Mouse (Mus musculus) midbrain, embryonic 11.5 days (tissue): ENCODE results near the gene Xpnpep3. TPM values are rescaled to one million over a fixed set of nuclear protein-coding genes. Genes with fewer than 3 reads are reported as not detected.
A peak's percentile ranks its signal among the peaks of the same experiment; 100 is the strongest.

Experiments used
- ATAC-seq: fragments of 200-750 bp; cut with Nextera tagmentation; 2 replicates; pipeline ENCODE4 v1.8.0; 2017; ENCODE audit warnings: moderate TSS enrichment, moderate library complexity; ENCODE audit not compliant: low FRiP score
- DNase-seq: peaks from one replicate; pipeline ENCODE4 v3.0.0; 2015; ENCODE audit warnings: low spot score; ENCODE audit errors: missing footprints
- H3K27ac ChIP-seq: fragments of 300-500 bp; sonication (generic); 2 replicates; pipeline ENCODE4 v1.5.1; 2014; ENCODE audit warnings: low read depth, low read length
- H3K27me3 ChIP-seq: fragments of 300-500 bp; sonication (generic); 2 replicates; pipeline ENCODE4 v1.6.1; 2014; ENCODE audit warnings: mild to moderate bottlenecking, low read length, moderate library complexity, mixed read lengths; ENCODE audit not compliant: control insufficient read depth, insufficient read depth
- H3K36me3 ChIP-seq: fragments of 300-500 bp; sonication (generic); 2 replicates; pipeline ENCODE4 v1.6.1; 2014; ENCODE audit warnings: mild to moderate bottlenecking, low read length, moderate library complexity, mixed read lengths; ENCODE audit not compliant: control insufficient read depth, insufficient read depth
- H3K4me1 ChIP-seq: fragments of 300-500 bp; sonication (generic); 2 replicates; pipeline ENCODE4 v1.6.1; 2014; ENCODE audit warnings: low read length; ENCODE audit not compliant: control insufficient read depth, insufficient read depth
- H3K4me2 ChIP-seq: fragments of 300-500 bp; sonication (generic); 2 replicates; pipeline ENCODE4 v1.6.1; 2014; ENCODE audit warnings: mild to moderate bottlenecking, moderate library complexity
- H3K4me3 ChIP-seq: fragments of 300-500 bp; sonication (generic); 2 replicates; pipeline ENCODE4 v1.5.1; 2014; ENCODE audit warnings: low read depth, low read length
- H3K9ac ChIP-seq: fragments of 300-500 bp; sonication (generic); 2 replicates; pipeline ENCODE4 v1.6.1; 2014; ENCODE audit warnings: low read length
- H3K9me3 ChIP-seq: fragments of 300-500 bp; sonication (generic); 2 replicates; pipeline ENCODE4 v1.6.1; 2016; ENCODE audit warnings: low read length; ENCODE audit not compliant: control insufficient read depth
- WGBS: fragments of 180-500 bp; shearing (Covaris S2); extraction: QIAGEN DNeasy Blood & Tissue Kit; methylation state at CpG from one replicate; pipeline ENCODE4 v1.1.7; 2014; 5-methylcytosine and 5-hydroxymethylcytosine counted together
- polyA plus RNA-seq: library from polyadenylated mRNA; unstranded; fragments of >200 nt; fragmentation: Nextera tagmentation; extraction: Ambion mirVana; gene quantifications from 2 replicates; pipeline ENCODE4 v1.2.1, GENCODE M21; 2014

The Xpnpep3 gene
- polyA plus RNA-seq, 1 experiment from 2014 or later, result 7.0 TPM

DNA sequence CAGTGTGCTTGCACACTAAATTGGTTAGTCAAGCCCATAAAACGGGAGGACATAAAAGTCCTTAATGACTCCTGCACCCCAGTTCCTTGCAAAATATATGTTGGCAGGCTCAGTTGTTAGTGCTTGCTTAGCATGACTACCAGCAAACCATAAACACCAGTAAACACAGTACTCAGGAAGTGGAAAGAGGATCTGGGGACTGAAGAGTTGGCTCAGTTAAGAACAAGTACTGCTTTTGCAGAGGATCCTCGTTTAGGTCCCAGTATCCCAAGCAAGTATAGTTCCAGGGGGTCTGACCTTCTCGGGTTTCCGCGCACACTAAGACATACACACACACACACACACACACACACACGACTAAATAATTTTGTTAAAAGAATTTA is 38.9 kb upstream of the Xpnpep3 start:
- no peak for DNase-seq
- H3K9ac ChIP-seq, result peak overlapping the region; percentile 24; the same call in 1 of the 2 replicates
- peak overlapping the region; percentile 72 for H3K4me2 ChIP-seq
- no peaks in the 10 kb centered on the region for H3K9me3 ChIP-seq
- 50% methylated on average over 6 of the region's 6 CpGs for WGBS
- peak overlapping the region; percentile 37; the same call in 1 of the 2 replicates for H3K27ac ChIP-seq
- ATAC-seq, result peak; percentile 56
- no peaks in the 10 kb centered on the region for H3K36me3 ChIP-seq
- H3K4me1 ChIP-seq, result peaks cover 10% of the 10 kb centered on the region
- H3K27me3 ChIP-seq, result no peaks in the 10 kb centered on the region
- peak overlapping the region; percentile 68 for H3K4me3 ChIP-seq

DNA sequence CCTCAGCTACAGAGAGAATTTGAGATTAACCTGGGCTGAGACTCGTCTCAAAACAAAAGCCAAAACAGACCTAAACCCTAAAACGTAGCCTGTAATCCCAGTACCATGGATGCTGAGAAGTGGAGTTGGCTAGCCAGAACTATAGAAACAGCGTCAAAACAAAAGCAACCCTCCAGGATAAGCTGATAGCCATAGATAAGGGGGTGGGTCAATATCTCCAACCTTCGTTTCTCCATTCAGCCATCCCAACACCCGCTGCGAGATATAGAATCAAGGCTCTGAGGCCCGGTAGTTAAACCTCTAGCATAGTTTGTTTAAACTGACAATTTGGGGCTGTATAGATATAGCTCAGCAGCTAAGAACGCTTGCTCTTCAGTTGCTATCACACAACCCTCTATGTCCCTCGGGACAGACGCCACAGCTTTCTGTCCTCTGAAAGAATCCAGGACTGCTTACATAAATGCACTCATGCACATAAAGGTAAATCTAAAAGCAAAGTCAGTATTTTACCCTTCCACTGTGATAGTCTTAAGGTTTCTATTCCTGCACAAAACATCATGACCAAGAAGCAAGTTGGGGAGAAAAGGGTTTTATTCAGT is 38.4 kb upstream of the Xpnpep3 start:
- WGBS, result 43% methylated on average over 10 of the region's 10 CpGs
- Histone ChIP-seq H3K4me1 (peaks cover 10% of the 10 kb centered on the region), H3K36me3 (no peaks in the 10 kb centered on the region), H3K4me2 (no peak overlapping the region), H3K27me3 (no peaks in the 10 kb centered on the region), H3K4me3 (no peak overlapping the region), H3K27ac (no peak overlapping the region), H3K9ac (no peak overlapping the region), H3K9me3 (no peaks in the 10 kb centered on the region)
- ATAC-seq (no peak), DNase-seq (no peak)

DNA sequence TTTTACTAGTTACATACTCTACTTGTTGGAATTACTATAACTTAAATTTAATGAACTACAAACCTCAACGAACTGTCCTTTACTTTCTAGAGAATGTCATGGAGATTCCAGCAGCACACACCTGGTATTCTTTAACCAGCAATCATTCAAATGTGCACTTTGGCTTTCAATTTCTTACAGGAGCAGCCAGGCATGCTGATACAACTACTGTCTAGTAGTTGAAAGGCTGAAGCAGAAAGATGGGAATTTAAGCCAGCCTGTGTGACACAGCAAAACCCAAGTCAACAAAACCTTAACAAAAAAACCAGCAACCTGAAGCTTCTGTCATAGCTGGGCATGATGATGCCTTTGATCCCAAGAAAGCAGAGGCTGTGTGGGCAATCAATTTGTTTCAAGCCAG is 37.4 kb upstream of the Xpnpep3 start:
- 98% methylated on average over 1 of the region's 1 CpGs for WGBS
- DNase-seq (no peak), ATAC-seq (no peak)
- Histone ChIP-seq H3K4me1 (peaks cover 8% of the 10 kb centered on the region; the same call in 1 of the 2 replicates), H3K9me3 (no peaks in the 10 kb centered on the region), H3K4me2 (no peak overlapping the region), H3K4me3 (no peak overlapping the region), H3K27ac (no peak overlapping the region), H3K36me3 (0 out of 2 replicates have a peak, but pooled peaks cover 2% of the 10 kb centered on the region), H3K27me3 (no peaks in the 10 kb centered on the region), H3K9ac (no peak overlapping the region)

DNA sequence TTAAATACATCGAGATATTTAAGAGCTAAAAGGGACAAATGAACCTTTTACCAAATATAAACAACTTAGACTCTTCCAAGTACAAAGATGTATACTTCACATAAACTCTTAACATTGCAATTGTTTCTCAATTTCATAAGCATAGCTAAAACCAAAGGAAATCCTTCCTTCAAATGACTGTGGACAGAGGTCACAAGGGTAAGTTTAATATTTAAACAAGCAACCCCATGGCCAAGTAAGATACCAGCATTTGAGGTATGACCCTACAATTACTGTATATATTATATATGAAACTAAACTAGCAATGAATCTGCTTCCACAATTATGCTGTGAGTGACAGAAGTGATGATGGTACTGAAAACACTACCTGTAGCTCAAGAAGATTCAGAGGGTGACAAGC is 35.7 kb upstream of the Xpnpep3 start:
- Histone ChIP-seq H3K4me2 (no peak overlapping the region), H3K27me3 (no peaks in the 10 kb centered on the region), H3K9me3 (no peaks in the 10 kb centered on the region), H3K36me3 (0 out of 2 replicates have a peak, but pooled peaks cover 4% of the 10 kb centered on the region), H3K27ac (no peak overlapping the region), H3K4me3 (no peak overlapping the region), H3K9ac (no peak overlapping the region), H3K4me1 (peaks cover 8% of the 10 kb centered on the region; the same call in 1 of the 2 replicates)
- no peak for ATAC-seq
- DNase-seq, result no peak
- 82% methylated on average over 1 of the region's 1 CpGs for WGBS

DNA sequence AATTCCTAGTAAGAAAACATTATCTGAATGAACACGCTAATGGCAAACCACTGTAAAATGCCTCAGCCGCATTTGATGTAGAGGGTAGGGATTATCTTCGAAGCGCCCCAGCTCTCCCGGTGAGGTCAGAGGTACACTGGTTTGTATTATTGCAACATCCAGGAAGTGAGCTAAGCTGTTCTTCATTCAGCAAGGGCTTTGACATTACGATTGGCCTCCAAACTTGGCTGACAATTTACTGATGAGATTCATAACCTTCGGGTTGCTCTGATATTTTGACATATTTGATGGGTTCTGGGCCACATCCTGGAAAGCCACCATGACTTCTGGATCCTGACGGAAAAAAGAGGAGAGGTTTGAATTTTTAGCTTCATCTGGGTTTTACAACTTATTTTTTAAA is 34.7 kb upstream of the Xpnpep3 start:
- no peak overlapping the region for H3K4me2 ChIP-seq
- H3K27me3 ChIP-seq, result no peaks in the 10 kb centered on the region
- WGBS, result 93% methylated on average over 8 of the region's 8 CpGs
- ATAC-seq (no peak), DNase-seq (no peak)
- H3K36me3 ChIP-seq, result peaks cover 5% of the 10 kb centered on the region; the same call in 1 of the 2 replicates
- H3K4me3 ChIP-seq, result no peak overlapping the region
- H3K27ac ChIP-seq, result no peak overlapping the region
- H3K9ac ChIP-seq, result no peak overlapping the region
- no peaks in the 10 kb centered on the region for H3K9me3 ChIP-seq
- H3K4me1 ChIP-seq, result no peaks in the 10 kb centered on the region; the same call in 1 of the 2 replicates

DNA sequence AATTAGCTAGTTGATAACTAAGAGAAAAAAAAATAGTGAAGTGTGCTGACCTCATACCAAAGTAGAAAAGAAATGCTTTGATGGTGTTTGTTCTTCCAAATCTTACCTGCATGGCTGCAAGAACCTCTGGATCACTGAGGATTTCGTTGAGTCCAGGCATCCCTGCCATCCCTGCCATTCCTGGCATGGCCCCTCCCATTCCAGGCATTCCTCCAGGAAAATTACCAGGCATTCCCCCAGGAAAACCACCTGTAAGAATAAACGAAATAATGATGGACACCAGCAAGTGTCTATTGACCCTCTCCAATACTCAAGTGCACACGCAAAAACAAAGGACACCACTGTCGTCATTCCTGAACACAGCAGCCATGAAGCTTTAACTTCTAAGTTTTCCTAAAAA is 33.7 kb upstream of the Xpnpep3 start:
- H3K9ac ChIP-seq, result no peak overlapping the region
- no peak overlapping the region for H3K4me3 ChIP-seq
- H3K27me3 ChIP-seq, result no peaks in the 10 kb centered on the region
- WGBS, result 92% methylated on average over 4 of the region's 4 CpGs
- no peak for DNase-seq
- no peaks in the 10 kb centered on the region for H3K4me1 ChIP-seq
- no peak overlapping the region for H3K27ac ChIP-seq
- no peak overlapping the region for H3K4me2 ChIP-seq
- ATAC-seq, result no peak
- no peaks in the 10 kb centered on the region for H3K9me3 ChIP-seq
- peaks cover 9% of the 10 kb centered on the region; the same call in 1 of the 2 replicates for H3K36me3 ChIP-seq

DNA sequence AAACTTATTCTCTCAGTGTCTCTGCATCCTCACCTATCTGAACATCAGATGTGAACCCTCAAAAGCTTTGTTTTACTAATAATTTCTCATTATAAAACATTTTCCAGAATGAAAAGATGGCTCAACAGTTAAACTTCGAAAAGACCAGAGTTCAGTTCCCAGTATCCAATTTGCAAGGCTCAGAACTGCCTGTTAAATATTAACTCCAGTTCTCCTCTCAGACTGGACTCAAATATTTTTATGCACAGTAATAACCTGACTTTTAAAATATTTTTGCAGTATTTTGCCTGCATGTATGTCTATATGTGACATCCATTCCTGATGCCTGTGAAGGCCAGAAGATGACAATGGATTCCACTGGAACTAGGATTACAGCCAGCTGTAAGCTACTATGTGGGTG is 31.3 kb upstream of the Xpnpep3 start:
- Histone ChIP-seq H3K9ac (no peak overlapping the region), H3K36me3 (peaks cover 16% of the 10 kb centered on the region), H3K27me3 (no peaks in the 10 kb centered on the region), H3K27ac (no peak overlapping the region), H3K9me3 (no peaks in the 10 kb centered on the region), H3K4me3 (no peak overlapping the region), H3K4me2 (no peak overlapping the region), H3K4me1 (no peaks in the 10 kb centered on the region)
- no peak for DNase-seq
- no peak for ATAC-seq
- WGBS, result 94% methylated on average over 1 of the region's 1 CpGs

DNA sequence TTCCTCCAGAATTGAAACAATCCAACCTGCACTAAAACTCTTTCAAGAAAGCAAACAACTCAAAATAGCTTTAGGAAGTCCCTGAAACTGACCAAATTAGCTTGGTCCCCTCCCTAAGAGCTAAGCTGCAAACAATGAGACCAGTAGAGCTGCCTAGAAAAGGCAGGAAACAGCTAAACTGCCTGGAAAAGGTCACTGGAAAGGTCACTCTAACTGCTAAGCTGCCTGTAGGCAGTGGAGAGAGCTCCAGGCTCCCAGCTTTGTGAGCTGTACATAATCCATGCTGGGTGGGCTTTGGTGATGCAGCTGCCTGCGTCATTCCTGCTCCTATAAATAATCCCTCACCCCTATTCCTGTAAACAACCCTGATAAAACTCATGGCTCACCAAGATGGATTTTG is 29.6 kb upstream of the Xpnpep3 start:
- Histone ChIP-seq H3K4me2 (no peak overlapping the region), H3K9ac (no peak overlapping the region), H3K9me3 (no peaks in the 10 kb centered on the region), H3K4me3 (no peak overlapping the region), H3K27ac (no peak overlapping the region), H3K4me1 (no peaks in the 10 kb centered on the region), H3K27me3 (no peaks in the 10 kb centered on the region), H3K36me3 (peaks cover 16% of the 10 kb centered on the region)
- DNase-seq, result no peak
- ATAC-seq, result no peak
- WGBS, result 29% methylated on average over 1 of the region's 1 CpGs

DNA sequence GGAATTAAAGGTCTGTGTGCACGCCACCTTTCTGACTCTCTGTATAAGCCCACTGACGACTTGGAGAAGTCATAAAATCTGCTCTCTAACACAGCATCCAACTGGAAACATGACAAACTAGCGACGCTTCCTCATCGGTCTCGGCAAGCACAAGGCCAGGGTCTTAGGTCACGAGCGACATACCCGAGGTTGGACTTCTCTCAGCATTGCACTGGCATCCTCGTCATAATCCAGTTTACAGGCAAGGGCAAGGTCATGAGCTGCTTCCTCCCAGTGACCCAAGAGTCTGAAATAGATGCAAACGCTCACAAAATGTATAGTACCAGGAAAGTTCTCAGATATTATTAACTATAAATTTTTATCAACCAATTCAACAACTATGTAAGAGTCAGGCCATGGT is 25.3 kb upstream of the Xpnpep3 start:
- Histone ChIP-seq H3K4me3 (no peak overlapping the region), H3K27me3 (no peaks in the 10 kb centered on the region), H3K4me2 (no peak overlapping the region), H3K36me3 (peaks cover 21% of the 10 kb centered on the region), H3K4me1 (no peaks in the 10 kb centered on the region), H3K27ac (no peak overlapping the region), H3K9me3 (no peaks in the 10 kb centered on the region), H3K9ac (no peak overlapping the region)
- 92% methylated on average over 11 of the region's 11 CpGs for WGBS
- ATAC-seq (no peak), DNase-seq (no peak)
